Mouse (Mus musculus) G1E (cell line): ENCODE data around the gene Grin2a. TPM values are rescaled to one million over a fixed set of nuclear protein-coding genes. Genes with fewer than 3 reads are reported as not detected.

Experiments used
- ATAC-seq: 2 replicates; pipeline ENCODE4 v1.8.0; 2016; ENCODE audit warnings: mild to moderate bottlenecking; ENCODE audit not compliant: insufficient number of reproducible peaks, poor library complexity, low FRiP score, severe bottlenecking; ENCODE audit errors: extremely low read depth
- DNase-seq: peaks from one replicate; pipeline ENCODE4 v3.0.0; 2012; ENCODE audit warnings: low spot score
- H3K27me3 ChIP-seq: 2 replicates; pipeline ENCODE4 v1.6.1; 2012; ENCODE audit warnings: mild to moderate bottlenecking, low read length, inconsistent platforms; ENCODE audit not compliant: insufficient read depth
- H3K36me3 ChIP-seq: replicated peaks from 2 replicates; pipeline ENCODE3; 2012; ENCODE audit warnings: mild to moderate bottlenecking, inconsistent platforms
- H3K4me1 ChIP-seq: 2 replicates; pipeline ENCODE4 v1.6.1; 2012; ENCODE audit warnings: low read depth, low read length, inconsistent platforms, mixed read lengths; ENCODE audit not compliant: insufficient read depth
- H3K4me3 ChIP-seq: 2 replicates; pipeline ENCODE4 v1.5.1; 2012; ENCODE audit warnings: low read depth, mild to moderate bottlenecking, inconsistent platforms, low read length, moderate library complexity, mixed read lengths
- H3K9me3 ChIP-seq: replicated peaks from 2 replicates; pipeline ENCODE4 v1.6.1; 2012; ENCODE audit warnings: inconsistent platforms
- CTCF ChIP-seq: IDR thresholded peaks from 2 replicates; pipeline ENCODE4 v1.5.1; 2012; ENCODE audit warnings: low read depth, low read length, inconsistent platforms, mixed read lengths
- GATA1 ChIP-seq: IDR thresholded peaks from 2 replicates; pipeline ENCODE4 v1.6.1; 2012; ENCODE audit warnings: borderline replicate concordance, low read length, inconsistent platforms, mixed read lengths
- GATA2 ChIP-seq: IDR thresholded peaks from 2 replicates; pipeline ENCODE4 v1.6.1; 2012; ENCODE audit warnings: low read depth, low read length, inconsistent platforms, borderline replicate concordance
- POLR2AphosphoS5 ChIP-seq: IDR thresholded peaks from 2 replicates; pipeline ENCODE4 v1.6.1; 2012; ENCODE audit warnings: low read depth, low read length, inconsistent platforms; ENCODE audit not compliant: insufficient replicate concordance
- TAL1 ChIP-seq: conservative IDR thresholded peaks from 2 replicates; pipeline ENCODE4 v1.6.1; 2012; ENCODE audit warnings: low read depth, low read length, inconsistent platforms, mixed read lengths
- polyA plus RNA-seq: library from polyadenylated mRNA; stranded (reverse); fragments of >175 nt; gene quantifications from 2 replicates; pipeline ENCODE4 v1.2.3, GENCODE M21; 2012
- total RNA-seq, 2 experiments: library from RNA; stranded (forward) in 1 of 2; stranded (reverse) in 1 of 2; fragments of 200-1000 nt in 1 of 2; fragments of >200 nt in 1 of 2; fragmentation: Nextera tagmentation in 1 of 2; gene quantifications; 2 replicates each; pipeline ENCODE4 v1.2.3; 2014 to 2017

Gene Grin2a
- total and polyA plus RNA-seq, 3 experiments: 0.16 TPM; not detected in 2

GRCm38 (mm10) chr16:9980641-9981040 lies 14.7 kb downstream of the Grin2a start:
- DNase-seq (no peak), ATAC-seq (no peak)
- H3K36me3 ChIP-seq: no peaks in the 10 kb centered on the region
- H3K4me3 ChIP-seq: no peak overlapping the region
- TF ChIP-seq GATA2 (no peak), POLR2AphosphoS5 (no peak), GATA1 (no peak), CTCF (no peak), TAL1 (no peak)
- H3K27me3 ChIP-seq: no peaks in the 10 kb centered on the region
- no peaks in the 10 kb centered on the region for H3K9me3 ChIP-seq
- no peaks in the 10 kb centered on the region for H3K4me1 ChIP-seq

- H3K4me1 ChIP-seq: no peaks in the 10 kb centered on the region
- TF ChIP-seq GATA1 (no peak), GATA2 (no peak), POLR2AphosphoS5 (no peak), TAL1 (no peak), CTCF (no peak)
- H3K9me3 ChIP-seq: no peaks in the 10 kb centered on the region
- ATAC-seq: no peak
- no peaks in the 10 kb centered on the region for H3K27me3 ChIP-seq
- no peak overlapping the region for H3K4me3 ChIP-seq
- DNase-seq: no peak
- no peaks in the 10 kb centered on the region for H3K36me3 ChIP-seq
These were observed 17.2 kb downstream of the Grin2a start for GRCm38 (mm10) chr16:9978173-9978572.

GRCm38 (mm10) chr16:9972705-9973104 lies 22.7 kb downstream of the Grin2a start:
- TF ChIP-seq GATA1: no peak
- no peak for TF ChIP-seq CTCF
- no peak for TF ChIP-seq TAL1
- no peak for TF ChIP-seq GATA2
- TF ChIP-seq POLR2AphosphoS5: no peak
- Histone ChIP-seq H3K4me1 (no peaks in the 10 kb centered on the region), H3K27me3 (no peaks in the 10 kb centered on the region), H3K9me3 (no peaks in the 10 kb centered on the region), H3K36me3 (no peaks in the 10 kb centered on the region), H3K4me3 (no peak overlapping the region)
- DNase-seq (no peak), ATAC-seq (no peak)

GRCm38 (mm10) chr16:9964469-9964868 lies 30.9 kb downstream of the Grin2a start:
- ATAC-seq (no peak), DNase-seq (no peak)
- Histone ChIP-seq H3K36me3 (no peaks in the 10 kb centered on the region), H3K4me3 (no peak overlapping the region), H3K4me1 (no peaks in the 10 kb centered on the region), H3K9me3 (no peaks in the 10 kb centered on the region), H3K27me3 (no peaks in the 10 kb centered on the region)
- TF ChIP-seq GATA2: no peak
- no peak for TF ChIP-seq GATA1
- TF ChIP-seq TAL1: no peak
- TF ChIP-seq CTCF: no peak
- TF ChIP-seq POLR2AphosphoS5: no peak

- no peaks in the 10 kb centered on the region for H3K4me1 ChIP-seq
- H3K9me3 ChIP-seq: no peaks in the 10 kb centered on the region
- DNase-seq (no peak), ATAC-seq (no peak)
- no peak overlapping the region for H3K4me3 ChIP-seq
- TF ChIP-seq GATA1: no peak
- TF ChIP-seq POLR2AphosphoS5: no peak
- no peak for TF ChIP-seq TAL1
- no peak for TF ChIP-seq GATA2
- no peak for TF ChIP-seq CTCF
- no peaks in the 10 kb centered on the region for H3K36me3 ChIP-seq
- H3K27me3 ChIP-seq: no peaks in the 10 kb centered on the region
These were observed 32.9 kb downstream of the Grin2a start for GRCm38 (mm10) chr16:9962482-9962881.

- DNase-seq: no peak
These were observed 36.0 kb downstream of the Grin2a start for GRCm38 (mm10) chr16:9959340-9959739.

GRCm38 (mm10) chr16:9954266-9954665 lies 41.1 kb downstream of the Grin2a start:
- Histone ChIP-seq H3K4me3 (no peak overlapping the region), H3K27me3 (no peaks in the 10 kb centered on the region), H3K4me1 (no peaks in the 10 kb centered on the region), H3K9me3 (no peaks in the 10 kb centered on the region), H3K36me3 (no peaks in the 10 kb centered on the region)
- DNase-seq: no peak
- TF ChIP-seq GATA1 (no peak), TAL1 (no peak), CTCF (no peak), POLR2AphosphoS5 (no peak), GATA2 (no peak)
- no peak for ATAC-seq

More at GRCm38 (mm10) chr16:9959340-9959739, 36.0 kb downstream of the Grin2a start:
- H3K27me3 ChIP-seq: no peaks in the 10 kb centered on the region
- no peaks in the 10 kb centered on the region for H3K36me3 ChIP-seq
- no peaks in the 10 kb centered on the region for H3K4me1 ChIP-seq
- TF ChIP-seq GATA1 (no peak), CTCF (no peak), GATA2 (no peak), TAL1 (no peak), POLR2AphosphoS5 (no peak)
- ATAC-seq: no peak
- no peaks in the 10 kb centered on the region for H3K9me3 ChIP-seq
- no peak overlapping the region for H3K4me3 ChIP-seq
